Mouse (Mus musculus): ENCODE results near the gene Ano1. TPM values are rescaled to one million over a fixed set of nuclear protein-coding genes. Genes with fewer than 3 reads are reported as not detected.
A peak's percentile ranks its signal among the peaks of the same experiment; 100 is the strongest.

Gene Ano1
- total and polyA plus RNA-seq, 3 experiments: 0.04 TPM; not detected in 2

GRCm38 (mm10) chr7:144554123-144554472, 197.7 kb downstream of the Ano1 start:
- Histone ChIP-seq H3K4me3 (ENCODE audit: control insufficient read depth in 1 of 2, insufficient read depth in 1 of 2, low read depth in 2 of 2, low read length in 2 of 2) (peak overlapping the region; percentile 66 to 90), H3K4me1 (ENCODE audit: control insufficient read depth in 1 of 2, insufficient read depth in 2 of 2, low read length in 2 of 2) (peaks cover 0 to 17% of the 10 kb centered on the region in 2 experiments), H3K27me3 (ENCODE audit: control insufficient read depth in 1 of 2, insufficient read depth in 2 of 2, low read length in 2 of 2) (no peaks in the 10 kb centered on the region), H3K9me3 (replicated peaks; ENCODE audit: insufficient read depth, low read length) (no peaks in the 10 kb centered on the region), H3K9ac (ENCODE audit: control insufficient read depth, low read depth, low read length, poor library complexity, severe bottlenecking) (peak overlapping the region; percentile 63), H3K79me2 (ENCODE audit: control insufficient read depth, insufficient read depth, low read length, poor library complexity) (peaks cover 34% of the 10 kb centered on the region), H3K36me3 (ENCODE audit: control insufficient read depth in 1 of 2, insufficient read depth in 2 of 2, low read length in 2 of 2) (peaks cover 9 to 26% of the 10 kb centered on the region in 2 experiments), H3K27ac (ENCODE audit: control insufficient read depth, low read depth, low read length) (no peak overlapping the region)
- DNase-seq (ENCODE audit: low read depth, low spot score): no peak
- TF ChIP-seq USF1 (IDR thresholded peaks at IDR 0.05; ENCODE audit: low read depth, low read length): no peak
- TF ChIP-seq ZMIZ1 (IDR thresholded peaks at IDR 0.05; ENCODE audit: low read depth, low read length): no peak
- TF ChIP-seq MYB (IDR thresholded peaks at IDR 0.05; ENCODE audit: low read depth, low read length): no peak
- TF ChIP-seq GABPA (IDR thresholded peaks at IDR 0.05; ENCODE audit: low read depth, low read length): no peak
- no peak for TF ChIP-seq SMC3 (IDR thresholded peaks at IDR 0.05; ENCODE audit: low read depth, low read length)
- TF ChIP-seq MAX (IDR thresholded peaks at IDR 0.05; ENCODE audit: low read length): no peak
- TF ChIP-seq TAL1 (IDR thresholded peaks at IDR 0.05; ENCODE audit: low read length): no peak
- no peak for TF ChIP-seq EP300 (IDR thresholded peaks at IDR 0.05; ENCODE audit: low read depth in 1 of 2, low read length in 2 of 2)
- no peak for TF ChIP-seq MXI1 (IDR thresholded peaks at IDR 0.05; ENCODE audit: low read depth, low read length)
- no peak for TF ChIP-seq NELFE (IDR thresholded peaks at IDR 0.05; ENCODE audit: low read depth, low read length)
- TF ChIP-seq UBTF (IDR thresholded peaks at IDR 0.05; ENCODE audit: borderline replicate concordance, insufficient read depth, low read depth, low read length): no peak
- TF ChIP-seq POLR2AphosphoS5 (IDR thresholded peaks at IDR 0.05; ENCODE audit: borderline replicate concordance, low read depth, low read length): no peak
- TF ChIP-seq MEF2A (IDR thresholded peaks at IDR 0.05; ENCODE audit: extremely low read depth, insufficient replicate concordance, low read depth, low read length, poor library complexity, severe bottlenecking): no peak
- no peak for TF ChIP-seq TCF12 (IDR thresholded peaks at IDR 0.05; ENCODE audit: low read depth, low read length)
- TF ChIP-seq ELF1 (IDR thresholded peaks at IDR 0.05; ENCODE audit: low read depth, low read length): no peak
- TF ChIP-seq CHD2 (IDR thresholded peaks at IDR 0.05; ENCODE audit: low read length): no peak
- TF ChIP-seq E2F4 (IDR thresholded peaks at IDR 0.05; ENCODE audit: borderline replicate concordance, low read depth, low read length): no peak
- TF ChIP-seq USF2 (IDR thresholded peaks at IDR 0.05; ENCODE audit: borderline replicate concordance in 1 of 2, insufficient read depth in 1 of 2, low read depth in 1 of 2, low read length in 2 of 2): no peak

GRCm38 (mm10) chr7:144553237-144554122, 198.3 kb downstream of the Ano1 start, which contains the start of gene Ppfia1:
Gene Ppfia1 (minus strand): TSS chr7:144553729.
- Histone ChIP-seq H3K9me3 (replicated peaks; ENCODE audit: insufficient read depth, low read length) (no peaks in the 10 kb centered on the region), H3K27ac (ENCODE audit: control insufficient read depth, low read depth, low read length) (0 out of 2 replicates have a peak within 1 kb of the TSS, but pooled peaks have one; percentile 4), H3K4me3 (ENCODE audit: control insufficient read depth in 1 of 2, insufficient read depth in 1 of 2, low read depth in 2 of 2, low read length in 2 of 2) (peak within 1 kb of the TSS; percentile 90 to 99), H3K9ac (ENCODE audit: control insufficient read depth, low read depth, low read length, poor library complexity, severe bottlenecking) (peak within 1 kb of the TSS; percentile 87), H3K36me3 (ENCODE audit: control insufficient read depth in 1 of 2, insufficient read depth in 2 of 2, low read length in 2 of 2) (peaks cover 14 to 30% of the 10 kb centered on the region in 2 experiments), H3K27me3 (ENCODE audit: control insufficient read depth in 1 of 2, insufficient read depth in 2 of 2, low read length in 2 of 2) (no peaks in the 10 kb centered on the region), H3K79me2 (ENCODE audit: control insufficient read depth, insufficient read depth, low read length, poor library complexity) (peaks cover 38% of the 10 kb centered on the region), H3K4me1 (ENCODE audit: control insufficient read depth in 1 of 2, insufficient read depth in 2 of 2, low read length in 2 of 2) (peaks cover 0 to 17% of the 10 kb centered on the region in 2 experiments)
- peak; percentile 94 for DNase-seq (ENCODE audit: low read depth, low spot score)
- 0 out of 2 replicates have a peak, but pooled peaks have one; percentile 1 for TF ChIP-seq MYC (IDR thresholded peaks at IDR 0.05; ENCODE audit: low read depth, low read length)
- TF ChIP-seq NRF1 (IDR thresholded peaks at IDR 0.05; ENCODE audit: insufficient read depth, low read depth, low read length, poor library complexity, severe bottlenecking): peak; percentile 99
- TF ChIP-seq BHLHE40 (IDR thresholded peaks at IDR 0.05; ENCODE audit: borderline replicate concordance, low read depth, low read length): no peak
- peak; percentile 80 for TF ChIP-seq HCFC1 (IDR thresholded peaks at IDR 0.05; ENCODE audit: low read depth, low read length)
- TF ChIP-seq CHD1 (IDR thresholded peaks at IDR 0.05; ENCODE audit: low read depth, low read length): no peak
- TF ChIP-seq POLR2AphosphoS2 (IDR thresholded peaks at IDR 0.05; ENCODE audit: low read length): peak; percentile 54; the same call in 1 of the 2 replicates
- peak; percentile 23; the same call in 1 of the 2 replicates for TF ChIP-seq ELF1 (IDR thresholded peaks at IDR 0.05; ENCODE audit: low read depth, low read length)
- peak; percentile 53; the same call in 1 of the 2 replicates for TF ChIP-seq MAX (IDR thresholded peaks at IDR 0.05; ENCODE audit: low read length)
- TF ChIP-seq TBP (IDR thresholded peaks at IDR 0.05; ENCODE audit: low read depth, low read length): no peak
- no peak for TF ChIP-seq USF2 (IDR thresholded peaks at IDR 0.05; ENCODE audit: borderline replicate concordance in 1 of 2, insufficient read depth in 1 of 2, low read depth in 1 of 2, low read length in 2 of 2)
- peak; percentile 17; the same call in 1 of the 2 replicates for TF ChIP-seq MAZ (IDR thresholded peaks at IDR 0.05; ENCODE audit: low read depth, low read length)
- TF ChIP-seq SIN3A (IDR thresholded peaks at IDR 0.05; ENCODE audit: low read length): peak; percentile 65
- TF ChIP-seq EP300 (IDR thresholded peaks at IDR 0.05; ENCODE audit: low read depth in 1 of 2, low read length in 2 of 2): no peak
- peak; percentile 55 for TF ChIP-seq ZMIZ1 (IDR thresholded peaks at IDR 0.05; ENCODE audit: low read depth, low read length)
- TF ChIP-seq NELFE (IDR thresholded peaks at IDR 0.05; ENCODE audit: low read depth, low read length): peak; percentile 51
- no peak for TF ChIP-seq CHD2 (IDR thresholded peaks at IDR 0.05; ENCODE audit: low read length)
